Mouse (Mus musculus) erythroblast, embryonic 14.5 days (primary cell): ENCODE measurements around the gene Angptl3.

Experiments used
- GATA1 ChIP-seq: IDR thresholded peaks from 2 replicates; pipeline ENCODE4 v1.6.1; 2012; ENCODE audit warnings: low read length, inconsistent platforms, mixed read lengths
- TAL1 ChIP-seq: IDR thresholded peaks from 3 replicates; pipeline ENCODE4 v1.6.1; 2012; ENCODE audit warnings: low read length, inconsistent platforms, mixed read lengths

- TF ChIP-seq GATA1 (no peak), TAL1 (no peak)
Observed at GRCm38 (mm10) chr4:99064524-99064923, 33.8 kb downstream of the Angptl3 start.
